Mouse (Mus musculus): ENCODE results near the gene Tmco5.
"Not testable (repeated sequence)": the region's sequence is repeated elsewhere in the genome, so short reads cannot be mapped to it uniquely, and the experiment has no call there.

Gene Tmco5

GRCm38 (mm10) chr2:116922580-116923500 is 44.3 kb downstream of the Tmco5 start:
- no peak for DNase-seq (ENCODE audit: low spot score)

- no peak for DNase-seq (ENCODE audit: low spot score)
Measured at GRCm38 (mm10) chr2:116923684-116924083, 45.2 kb downstream of the Tmco5 start.

- no peak for DNase-seq (ENCODE audit: low spot score)
Measured at GRCm38 (mm10) chr2:116924292-116924691, 45.8 kb downstream of the Tmco5 start.

- no peak for DNase-seq (ENCODE audit: low spot score)
Measured at GRCm38 (mm10) chr2:116925230-116925629, 46.7 kb downstream of the Tmco5 start.

- DNase-seq (ENCODE audit: low spot score) = no peak
Measured at GRCm38 (mm10) chr2:116932218-116932617, 53.7 kb downstream of the Tmco5 start.

GRCm38 (mm10) chr2:116934236-116934635 is 55.7 kb downstream of the Tmco5 start:
- not testable (repeated sequence) for DNase-seq (ENCODE audit: low spot score)

- no peak for DNase-seq (ENCODE audit: low spot score)
Measured at GRCm38 (mm10) chr2:116934776-116935175, 56.3 kb downstream of the Tmco5 start.

- no peak for DNase-seq (ENCODE audit: low spot score)
Measured at GRCm38 (mm10) chr2:116936371-116936770, 57.9 kb downstream of the Tmco5 start.

- DNase-seq (ENCODE audit: low spot score) = no peak
Measured at GRCm38 (mm10) chr2:116937166-116937565, 58.7 kb downstream of the Tmco5 start.

GRCm38 (mm10) chr2:116941816-116942215 is 63.3 kb downstream of the Tmco5 start:
- DNase-seq (ENCODE audit: low spot score) = no peak
